Mouse (Mus musculus) heart, adult 18-20 months (tissue): ENCODE data around the gene Map2k4. TPM values are rescaled to one million over a fixed set of nuclear protein-coding genes. Genes with fewer than 3 reads are reported as not detected.

Experiments used
- DNase-seq, 2 experiments: peaks; one replicate each; pipeline ENCODE4 v3.0.0; 2021 to 2022; ENCODE audit warnings: mixed read lengths in 1 of 2
- microRNA-seq, 2 experiments: library from miRNA; unstranded; fragments of <30 nt; microRNA quantifications; one replicate each; pipeline ENCODE4 v1.2.0; 2022
- total RNA-seq, 2 experiments: library from RNA; stranded (reverse); gene quantifications; 2 replicates each; pipeline ENCODE4 v1.2.3; 2021

The Map2k4 gene
- total RNA-seq, 2 experiments from 2014 or later: 42.1 to 43.9 TPM

DNA sequence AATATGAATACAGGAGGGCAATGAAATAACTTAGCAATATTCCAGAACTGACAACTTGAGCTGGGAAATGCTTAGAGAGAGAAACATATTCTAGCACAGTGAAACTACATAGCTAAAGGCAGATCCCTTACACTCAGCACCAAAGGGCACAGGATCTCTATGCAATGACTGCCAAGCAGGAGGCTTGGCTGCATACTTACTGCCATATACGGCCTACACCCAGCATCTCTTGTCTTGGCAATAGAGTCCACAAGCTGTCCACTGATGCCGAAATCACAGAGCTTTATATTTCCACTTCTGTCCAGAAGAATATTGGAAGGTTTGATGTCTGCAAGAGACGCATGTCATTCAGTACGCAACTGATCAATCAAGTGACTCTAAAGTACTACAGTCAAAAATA lies 81.3 kb downstream of the Map2k4 start:
- no peak for DNase-seq

DNA sequence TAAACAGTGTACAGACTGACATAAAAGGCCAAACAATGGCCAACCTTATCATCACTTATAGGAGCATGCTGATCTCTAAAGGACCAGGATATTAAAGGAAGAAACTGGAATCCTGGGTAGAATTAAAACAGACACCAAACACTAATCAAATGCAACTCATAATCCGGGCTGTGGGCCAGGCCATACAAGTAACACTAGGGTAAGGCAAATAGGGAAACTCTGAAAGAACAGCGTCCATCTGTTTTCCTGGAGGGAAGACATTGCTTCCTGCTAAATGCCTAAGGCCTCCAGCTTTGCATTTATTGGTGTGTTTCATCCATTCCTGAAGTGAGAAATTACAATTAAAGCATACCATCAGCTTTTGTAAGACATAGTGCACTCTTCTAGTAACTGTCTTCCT lies 81.9 kb downstream of the Map2k4 start:
- DNase-seq: no peak

DNA sequence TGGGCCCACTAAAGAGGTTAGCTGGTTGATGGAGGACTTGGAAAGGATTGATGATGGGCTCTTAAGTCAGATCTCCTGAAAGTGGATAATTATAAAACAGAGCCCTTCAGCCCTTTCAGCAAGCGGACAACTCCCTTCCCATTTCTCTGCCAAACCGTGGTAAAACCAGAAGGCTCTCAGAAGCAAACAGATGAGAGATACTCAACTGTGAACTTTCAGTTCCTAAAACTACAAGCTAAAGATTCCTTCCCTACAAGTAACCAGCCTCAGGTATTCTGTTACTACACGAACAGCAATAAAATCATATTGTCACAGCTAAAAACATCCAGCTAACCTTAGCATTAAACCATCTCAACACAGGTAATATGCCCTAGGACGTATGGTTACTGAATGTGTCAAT lies 83.2 kb downstream of the Map2k4 start:
- no peak for DNase-seq

DNA sequence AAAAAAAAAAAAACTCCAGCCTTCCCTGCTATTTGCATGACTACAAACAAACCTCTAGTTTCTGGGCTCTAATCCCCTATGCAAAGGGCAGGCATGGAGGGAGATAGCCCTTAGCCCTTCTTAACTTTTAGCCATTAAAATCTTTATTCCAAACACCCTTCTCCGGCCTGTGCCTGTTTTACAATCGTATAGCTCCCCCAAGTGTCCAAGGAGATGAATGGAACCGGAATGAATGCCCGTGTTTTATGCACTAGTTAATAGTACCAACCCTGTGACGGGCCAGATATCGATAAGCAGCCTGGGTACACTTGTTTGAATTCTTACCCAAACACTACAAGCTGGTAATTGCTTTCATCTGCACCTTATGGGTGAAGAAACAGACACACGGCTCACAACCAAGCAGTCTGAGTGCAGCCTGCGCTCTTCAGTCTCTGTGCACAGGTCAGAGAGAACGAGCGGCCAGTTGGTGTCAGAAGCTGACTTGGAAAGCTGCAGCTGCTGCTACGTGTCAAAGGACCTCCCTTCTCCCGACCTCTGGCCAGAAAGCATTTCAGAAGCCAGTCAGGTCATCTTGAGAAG lies 109.2 kb downstream of the Map2k4 start:
- DNase-seq: peak; percentile 27 to 70

DNA sequence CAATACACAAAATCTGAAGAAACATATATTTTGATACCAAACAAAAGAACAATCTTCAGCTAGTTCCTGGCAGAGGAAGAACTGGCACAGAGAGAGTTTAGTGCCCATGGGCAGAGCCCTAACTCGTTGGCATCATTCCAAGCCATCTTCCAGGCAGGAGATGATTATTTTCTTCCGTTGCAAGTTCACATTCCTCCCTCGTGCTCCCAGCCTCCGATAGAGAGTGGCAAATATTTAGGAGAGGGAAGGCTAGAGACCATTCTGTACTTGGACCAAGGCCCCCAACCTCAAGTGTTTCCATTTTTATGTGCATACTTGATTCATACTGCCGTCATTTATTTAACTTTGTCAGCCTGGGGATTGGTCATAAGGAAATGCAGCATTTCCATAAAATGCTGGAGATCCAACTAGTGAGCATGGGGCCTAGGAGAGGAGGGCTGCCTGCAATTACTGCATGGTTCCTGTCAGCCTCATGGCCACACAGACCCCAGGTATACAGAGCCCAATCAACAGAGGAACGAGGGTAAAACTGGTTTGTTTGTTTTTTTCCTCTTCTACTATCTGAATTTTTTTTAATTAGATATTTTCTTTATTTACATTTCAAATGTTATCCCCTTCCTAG lies 120.6 kb downstream of the Map2k4 start:
- DNase-seq: peak; percentile 60 to 63

DNA sequence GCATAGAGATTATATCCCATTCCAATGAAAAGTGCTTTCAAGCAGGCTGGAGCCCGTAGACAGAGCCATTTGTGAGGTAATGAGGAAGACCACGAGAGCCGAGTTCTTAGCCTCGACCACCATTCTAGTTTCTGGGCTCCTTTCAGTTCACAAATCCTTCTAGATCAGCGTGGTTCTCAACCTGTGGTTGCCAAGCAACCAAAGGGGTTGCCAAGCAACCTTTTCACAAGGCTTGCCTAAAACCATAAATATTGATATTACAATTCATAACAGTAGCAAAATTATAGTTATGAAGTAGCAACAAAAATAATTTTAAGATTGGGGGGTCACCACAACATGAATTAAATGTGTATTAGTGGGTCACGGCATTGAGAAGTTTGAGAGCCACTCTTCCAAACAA lies 123.2 kb downstream of the Map2k4 start:
- DNase-seq: peak in 1 of 2 experiments; percentile 26

DNA sequence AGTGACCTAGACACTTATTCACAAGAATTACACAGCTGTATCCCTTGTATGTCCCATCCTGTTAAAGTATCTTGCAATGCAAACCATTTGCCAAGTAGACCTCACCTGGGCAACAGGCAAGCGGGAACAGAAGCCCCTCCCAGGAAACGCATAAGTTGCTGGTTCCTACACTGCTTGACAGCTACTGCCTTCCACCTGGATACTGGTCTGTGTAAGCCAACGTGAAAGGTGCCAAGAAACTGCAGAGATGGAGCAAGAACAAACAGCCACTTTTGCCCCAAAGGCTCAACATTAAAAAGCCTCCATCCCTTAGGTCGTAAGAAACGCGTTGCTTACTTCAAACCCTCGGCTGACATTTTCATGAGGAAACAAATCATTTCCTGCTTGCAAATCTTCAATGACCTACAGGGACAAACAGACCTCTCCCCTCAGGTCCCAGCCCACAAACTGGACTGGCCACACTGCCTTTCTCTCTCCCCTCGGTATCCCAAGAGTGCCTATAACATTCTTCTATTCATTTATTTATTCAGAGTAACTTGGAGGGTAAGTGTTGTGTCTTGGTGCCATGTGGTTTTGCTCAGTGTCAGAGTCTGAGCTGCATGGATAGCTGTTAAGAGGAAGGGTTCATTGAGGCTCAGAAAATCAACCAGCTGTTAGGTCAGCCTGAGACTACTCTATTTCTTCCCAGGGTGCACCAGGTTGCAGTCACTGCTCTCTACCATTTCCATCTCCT lies 126.1 kb downstream of the Map2k4 start:
- DNase-seq: no peak

DNA sequence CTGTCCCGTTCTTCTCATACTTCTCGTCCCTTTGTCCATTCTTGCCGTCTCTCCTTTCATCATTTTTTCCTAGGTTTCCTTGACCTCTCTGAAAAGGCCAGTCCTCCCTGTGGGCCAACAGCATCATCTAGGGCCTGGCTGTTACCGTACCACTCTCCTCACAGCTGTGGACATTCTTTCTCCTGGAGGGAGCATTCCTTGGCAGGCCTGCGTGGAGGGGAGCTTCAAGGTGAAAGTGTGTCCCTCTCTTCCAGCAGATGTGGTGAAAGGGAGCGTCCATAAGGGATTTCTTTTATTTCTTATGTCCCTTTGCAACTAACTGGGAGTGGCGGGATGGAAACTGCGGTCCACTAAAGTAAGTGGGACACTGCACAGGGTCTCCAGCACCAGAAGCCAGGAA lies 134.2 kb downstream of the Map2k4 start:
- no peak for DNase-seq

DNA sequence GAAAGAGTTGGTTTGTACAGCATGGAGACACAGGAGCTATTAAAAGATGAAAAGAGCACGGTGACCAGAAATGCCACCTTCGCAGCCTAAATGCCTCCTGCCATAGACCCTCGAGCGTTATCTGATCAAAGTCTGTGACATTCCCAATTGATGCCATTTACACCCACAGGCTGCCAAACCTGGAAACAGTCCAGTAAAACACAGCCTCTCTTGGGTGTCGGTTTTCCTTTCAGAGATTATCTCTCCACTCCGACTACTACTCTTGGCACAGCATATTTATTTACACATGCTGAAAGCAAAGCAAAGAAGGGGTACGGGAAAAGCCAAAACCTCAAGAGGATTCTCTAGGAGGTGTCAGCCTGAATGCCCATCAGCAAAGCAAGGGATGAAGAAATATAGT lies 136.7 kb downstream of the Map2k4 start:
- no peak for DNase-seq

DNA sequence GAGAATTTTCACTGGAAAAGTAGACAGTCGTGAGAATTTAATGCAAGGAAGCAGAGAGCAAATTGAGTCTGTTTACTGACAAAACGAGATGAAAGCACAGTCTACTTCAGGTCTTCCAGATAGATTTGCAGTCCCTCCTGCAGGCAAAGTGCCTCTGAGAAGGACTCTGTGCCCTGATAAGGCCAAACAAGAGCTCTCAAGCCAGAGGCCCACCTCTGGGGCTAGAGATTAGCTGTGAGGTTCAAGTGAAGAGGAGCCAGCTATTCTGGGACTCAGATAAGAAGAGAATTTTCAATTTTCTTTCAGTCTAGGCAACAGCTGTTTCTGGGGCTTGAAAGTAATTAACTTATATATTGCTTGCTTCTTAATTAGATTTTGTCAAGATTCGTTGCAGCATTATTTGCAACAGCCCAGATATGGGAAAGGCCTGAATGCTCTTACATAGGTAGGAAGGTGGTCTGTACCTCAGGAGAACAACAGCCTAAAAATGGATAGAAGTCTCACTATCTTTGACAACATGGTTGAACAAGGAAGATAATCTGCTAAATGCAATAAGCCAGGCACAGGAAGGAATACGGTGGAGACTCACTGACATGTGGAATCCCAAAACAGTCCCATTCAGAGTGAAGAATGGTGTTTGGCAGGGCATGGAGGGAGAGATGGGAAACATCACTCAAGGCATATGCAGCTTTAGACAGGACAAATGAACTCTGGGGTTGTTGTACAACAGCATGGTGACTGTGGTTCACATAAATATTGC lies 138.0 kb downstream of the Map2k4 start:
- DNase-seq: peak in 1 of 2 experiments; percentile 28

DNA sequence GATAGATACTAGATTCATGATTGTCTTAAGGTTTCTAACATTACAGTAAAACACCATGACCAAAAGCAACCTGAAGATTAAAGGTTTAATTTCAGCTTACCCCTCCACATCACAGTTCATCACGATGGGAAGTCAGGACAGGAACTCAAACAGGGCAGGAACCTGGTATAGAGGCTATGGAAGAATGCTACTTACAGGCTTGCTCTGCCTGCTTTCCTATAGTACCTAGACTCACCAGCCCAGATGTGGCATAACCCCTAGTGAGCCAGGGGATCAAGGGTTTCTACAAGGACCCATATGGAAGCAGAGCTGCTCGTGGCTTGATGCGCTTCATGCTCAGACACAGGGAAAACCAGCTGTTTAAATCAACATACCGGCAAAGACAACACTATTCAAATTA lies 138.6 kb downstream of the Map2k4 start:
- DNase-seq: no peak

DNA sequence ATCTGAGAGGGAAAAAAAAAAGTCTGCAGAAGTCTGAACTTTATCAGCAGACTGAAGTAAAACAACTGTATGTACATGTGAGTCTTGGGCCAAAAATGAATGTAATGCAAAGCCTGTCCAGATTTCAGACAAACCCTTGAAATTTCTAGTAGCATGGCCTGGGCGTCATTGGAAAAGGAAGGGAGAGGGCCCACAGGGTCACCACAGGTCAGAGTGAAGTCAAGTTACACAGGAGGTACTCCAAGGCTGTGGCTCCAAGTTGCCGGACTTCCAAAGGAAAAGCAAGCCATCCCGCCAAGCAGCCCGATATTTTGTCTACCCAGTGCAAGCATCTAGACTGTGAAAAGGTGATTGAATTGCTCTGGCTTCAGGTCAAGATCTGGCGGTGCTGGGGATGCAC lies 141.8 kb downstream of the Map2k4 start:
- DNase-seq: no peak

DNA sequence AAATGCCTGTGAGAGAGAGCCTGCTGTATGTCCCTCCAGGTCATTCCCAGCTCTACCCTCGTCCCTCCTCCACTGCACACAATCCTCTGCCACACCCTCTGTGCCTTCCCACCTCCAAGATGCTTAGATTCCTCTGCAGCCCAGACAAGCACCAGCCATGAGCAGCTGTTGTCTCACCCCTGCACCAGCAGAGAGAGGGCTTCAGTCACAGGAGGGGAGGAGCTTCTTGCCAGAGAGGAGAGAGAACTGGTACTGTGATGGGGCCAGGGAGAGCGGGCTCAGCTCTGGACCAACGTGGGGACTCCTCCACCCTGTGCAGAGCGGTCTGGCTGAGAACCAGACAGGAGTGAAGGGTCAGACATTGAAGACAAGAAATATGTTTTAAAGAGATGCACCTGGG lies 143.6 kb downstream of the Map2k4 start:
- no peak for DNase-seq

DNA sequence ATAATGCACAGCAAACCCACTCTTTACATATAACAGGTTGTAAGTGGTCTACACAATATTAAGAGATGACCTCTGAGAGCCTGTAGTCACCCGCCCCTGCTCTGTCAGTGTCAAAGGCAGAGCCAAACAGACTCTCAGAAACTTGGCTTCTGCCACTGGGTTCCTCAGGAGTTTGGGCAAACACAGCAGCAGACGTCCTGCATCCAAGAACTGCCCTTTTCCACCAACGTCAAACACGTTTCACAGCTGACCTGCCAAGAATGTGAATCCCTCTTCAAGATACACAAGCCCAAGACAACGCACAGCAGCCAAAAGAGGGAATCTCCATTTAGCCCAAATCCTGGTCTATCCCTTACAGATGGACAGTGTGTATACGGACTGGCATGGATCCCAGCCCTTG lies 147.8 kb downstream of the Map2k4 start:
- DNase-seq: peak; percentile 61 to 64

Small RNA genes within 50 kb of the gene (microRNA-seq; reads per million reads assigned to microRNA genes)
- gene Mir744: 2,503 to 3,224 reads per million in 2 experiments

Other genes with a start within 250 kb of the Map2k4 start
- 1 to 10 TPM; 4.4 to 4.5 TPM for gene Zkscan6, start 18.9 kb upstream of the Map2k4 start, total RNA-seq